Mouse (Mus musculus) urinary bladder, postnatal 4 days (tissue): ENCODE measurements around the gene Ear14.
"Not testable (repeated sequence)": the region's sequence is repeated elsewhere in the genome, so short reads cannot be mapped to it uniquely, and the experiment has no call there.

Experiments used
- DNase-seq, 2 experiments: peaks; one replicate each; pipeline ENCODE4 v3.0.0; 2021 to 2022; ENCODE audit warnings: low spot score in 2 of 2

Ear14 gene

GRCm38 (mm10) chr14:51203115-51203514 is at the start of gene Ear14:
Ear14 (plus strand) TSS chr14:51203391.
- no peak for DNase-seq

- no peak for DNase-seq
Observed at GRCm38 (mm10) chr14:51156056-51156735, 47.0 kb upstream of the Ear14 start.

GRCm38 (mm10) chr14:51156736-51157068 is 46.5 kb upstream of the Ear14 start:
- no peak for DNase-seq

- DNase-seq, result no peak
Observed at GRCm38 (mm10) chr14:51157072-51157471, 46.1 kb upstream of the Ear14 start.

- DNase-seq, result not testable (repeated sequence)
Observed at GRCm38 (mm10) chr14:51161976-51162375, 41.2 kb upstream of the Ear14 start, which contains the start of gene Rnase2b. Rnase2b (plus strand) TSS chr14:51162260.

GRCm38 (mm10) chr14:51163323-51163722 is 39.9 kb upstream of the Ear14 start:
- not testable (repeated sequence) for DNase-seq

GRCm38 (mm10) chr14:51165435-51165834 is 37.8 kb upstream of the Ear14 start:
- no peak for DNase-seq

GRCm38 (mm10) chr14:51166068-51166467 is 37.1 kb upstream of the Ear14 start:
- DNase-seq, result no peak

- not testable (repeated sequence) for DNase-seq
Observed at GRCm38 (mm10) chr14:51172095-51172865, 30.9 kb upstream of the Ear14 start.

- not testable (repeated sequence) for DNase-seq
Observed at GRCm38 (mm10) chr14:51172947-51173346, 30.2 kb upstream of the Ear14 start.

- DNase-seq, result no peak
Observed at GRCm38 (mm10) chr14:51173843-51174242, 29.3 kb upstream of the Ear14 start.

- not testable (repeated sequence) for DNase-seq
Observed at GRCm38 (mm10) chr14:51181051-51181450, 22.1 kb upstream of the Ear14 start.

- DNase-seq, result no peak
Observed at GRCm38 (mm10) chr14:51195681-51196080, 7.5 kb upstream of the Ear14 start.

- no peak for DNase-seq
Observed at GRCm38 (mm10) chr14:51199098-51200023, 3.8 kb upstream of the Ear14 start, which contains the start of gene Ang2. Ang2 (minus strand) TSS chr14:51199148.

GRCm38 (mm10) chr14:51200054-51200453 is 3.1 kb upstream of the Ear14 start:
- no peak for DNase-seq

- DNase-seq, result no peak
Observed at GRCm38 (mm10) chr14:51200466-51200865, 2.7 kb upstream of the Ear14 start.

GRCm38 (mm10) chr14:51220075-51220474 is 16.9 kb downstream of the Ear14 start:
- not testable (repeated sequence) for DNase-seq

GRCm38 (mm10) chr14:51229657-51230056 is 26.5 kb downstream of the Ear14 start:
- DNase-seq, result not testable (repeated sequence)

GRCm38 (mm10) chr14:51237488-51237887 is 34.3 kb downstream of the Ear14 start:
- not testable (repeated sequence) for DNase-seq

- no peak for DNase-seq
Observed at GRCm38 (mm10) chr14:51240899-51241298, 37.7 kb downstream of the Ear14 start.

GRCm38 (mm10) chr14:51247736-51248135 is 44.5 kb downstream of the Ear14 start:
- DNase-seq, result no peak

GRCm38 (mm10) chr14:51250348-51250747 is 47.2 kb downstream of the Ear14 start:
- DNase-seq, result no peak
